Mouse (Mus musculus): ENCODE measurements around the gene Chadl. TPM values are rescaled to one million over a fixed set of nuclear protein-coding genes. Genes with fewer than 3 reads are reported as not detected.

Gene Chadl
- 1.4 and 1.6 TPM in 2 replicates for polyA plus RNA-seq (2015; fragmentation: Nextera tagmentation; extraction: Ambion mirVana)

GRCm38 (mm10) chr15:81697175-81697574 is at the start of gene Chadl:
Gene Chadl, minus strand, starts transcription at chr15:81697287.

GRCm38 (mm10) chr15:81744992-81745600 is 48.0 kb upstream of the Chadl start, which contains the start of the genes Zc3h7b and Rangap1:
Gene Zc3h7b, plus strand, starts transcription at chr15:81745057.
Gene Rangap1, minus strand, starts transcription at chr15:81745530.

DNA sequence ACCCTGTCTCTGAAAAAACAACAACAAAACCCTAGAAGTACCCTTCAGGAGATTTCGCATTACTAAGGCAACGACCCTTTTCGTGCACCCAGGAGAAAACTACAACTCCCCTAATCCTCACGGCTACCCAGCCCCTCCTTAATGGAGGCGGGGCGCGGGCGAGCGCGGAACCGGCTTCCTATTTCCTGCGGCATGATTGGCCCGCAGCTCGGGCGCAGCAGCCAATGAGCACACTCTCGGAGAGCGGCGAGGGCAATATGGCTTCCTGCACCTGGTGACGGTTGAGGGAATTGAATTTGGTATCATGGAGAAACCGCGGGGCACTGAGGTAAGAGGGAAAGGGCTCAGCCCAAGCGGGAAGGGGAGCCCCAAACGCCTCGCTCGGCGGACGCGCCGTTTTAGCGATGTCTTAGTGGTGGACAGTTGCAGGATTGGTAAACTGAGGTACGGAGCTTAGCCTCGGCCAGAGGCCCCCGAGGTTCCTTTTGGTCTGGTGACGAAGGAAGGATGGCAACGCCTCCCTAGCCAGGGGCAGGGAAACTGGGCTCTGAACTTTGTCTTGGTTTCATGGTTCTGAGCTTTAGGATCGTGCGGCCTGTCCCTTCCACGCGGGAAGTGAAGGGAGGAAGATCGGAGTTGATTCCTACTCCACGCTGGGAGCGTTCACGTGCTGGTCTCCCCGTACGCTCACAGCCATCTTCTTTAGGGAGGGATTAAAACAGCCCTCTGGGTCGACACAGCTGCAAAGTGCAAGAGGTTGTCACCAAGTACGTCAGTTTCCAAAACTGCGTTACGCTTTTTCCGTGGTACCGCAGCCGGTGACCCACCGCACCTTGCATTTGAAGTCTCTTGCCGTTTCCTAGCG is 33.2 kb downstream of the Chadl start, which contains the start of gene L3mbtl2:
L3mbtl2 (plus strand) TSS at position 193 of the 865 bp plus-strand sequence.

Other genes with a start within 250 kb of the Chadl start
- 392 and 405 TPM in 2 replicates for gene Rbx1, start 231.0 kb downstream of the Chadl start, polyA plus RNA-seq (2015; fragmentation: Nextera tagmentation; extraction: Ambion mirVana)
- 8.7 and 10.8 TPM in 2 replicates for gene Ep300, start 111.9 kb downstream of the Chadl start, polyA plus RNA-seq (2015; fragmentation: Nextera tagmentation; extraction: Ambion mirVana)
- gene L3mbtl2, start 33.4 kb downstream of the Chadl start, polyA plus RNA-seq (2015; fragmentation: Nextera tagmentation; extraction: Ambion mirVana): 11.4 and 14.0 TPM in 2 replicates
- 10.9 and 13.8 TPM in 2 replicates for gene Zc3h7b, start 47.8 kb upstream of the Chadl start, polyA plus RNA-seq (2015; fragmentation: Nextera tagmentation; extraction: Ambion mirVana)
- gene Rangap1, start 48.2 kb upstream of the Chadl start, polyA plus RNA-seq (2015; fragmentation: Nextera tagmentation; extraction: Ambion mirVana): 27.8 and 34.2 TPM in 2 replicates
- gene Tef, start 105.1 kb upstream of the Chadl start, polyA plus RNA-seq (2015; fragmentation: Nextera tagmentation; extraction: Ambion mirVana): 15.8 and 17.3 TPM in 2 replicates
- gene Tob2, start 161.5 kb upstream of the Chadl start, polyA plus RNA-seq (2015; fragmentation: Nextera tagmentation; extraction: Ambion mirVana): 14.3 and 16.8 TPM in 2 replicates
- 63.1 and 72.5 TPM in 2 replicates for gene Phf5a, start 174.6 kb upstream of the Chadl start, polyA plus RNA-seq (2015; fragmentation: Nextera tagmentation; extraction: Ambion mirVana)
- 122 and 139 TPM in 2 replicates for gene Aco2, start 175.0 kb upstream of the Chadl start, polyA plus RNA-seq (2015; fragmentation: Nextera tagmentation; extraction: Ambion mirVana)
- gene Polr3h, start 229.0 kb upstream of the Chadl start, polyA plus RNA-seq (2015; fragmentation: Nextera tagmentation; extraction: Ambion mirVana): 50.2 and 53.4 TPM in 2 replicates
- 33.4 and 35.6 TPM in 2 replicates for gene Csdc2, start 239.5 kb upstream of the Chadl start, polyA plus RNA-seq (2015; fragmentation: Nextera tagmentation; extraction: Ambion mirVana)

Data from urinary bladder, postnatal 0 days (tissue).